Mouse (Mus musculus) lung, postnatal 36 days (tissue): ENCODE measurements around the gene March7.

Experiments
- DNase-seq: peaks from one replicate; pipeline ENCODE4 v3.0.0; 2022; ENCODE audit warnings: mixed read lengths

The March7 gene

DNA sequence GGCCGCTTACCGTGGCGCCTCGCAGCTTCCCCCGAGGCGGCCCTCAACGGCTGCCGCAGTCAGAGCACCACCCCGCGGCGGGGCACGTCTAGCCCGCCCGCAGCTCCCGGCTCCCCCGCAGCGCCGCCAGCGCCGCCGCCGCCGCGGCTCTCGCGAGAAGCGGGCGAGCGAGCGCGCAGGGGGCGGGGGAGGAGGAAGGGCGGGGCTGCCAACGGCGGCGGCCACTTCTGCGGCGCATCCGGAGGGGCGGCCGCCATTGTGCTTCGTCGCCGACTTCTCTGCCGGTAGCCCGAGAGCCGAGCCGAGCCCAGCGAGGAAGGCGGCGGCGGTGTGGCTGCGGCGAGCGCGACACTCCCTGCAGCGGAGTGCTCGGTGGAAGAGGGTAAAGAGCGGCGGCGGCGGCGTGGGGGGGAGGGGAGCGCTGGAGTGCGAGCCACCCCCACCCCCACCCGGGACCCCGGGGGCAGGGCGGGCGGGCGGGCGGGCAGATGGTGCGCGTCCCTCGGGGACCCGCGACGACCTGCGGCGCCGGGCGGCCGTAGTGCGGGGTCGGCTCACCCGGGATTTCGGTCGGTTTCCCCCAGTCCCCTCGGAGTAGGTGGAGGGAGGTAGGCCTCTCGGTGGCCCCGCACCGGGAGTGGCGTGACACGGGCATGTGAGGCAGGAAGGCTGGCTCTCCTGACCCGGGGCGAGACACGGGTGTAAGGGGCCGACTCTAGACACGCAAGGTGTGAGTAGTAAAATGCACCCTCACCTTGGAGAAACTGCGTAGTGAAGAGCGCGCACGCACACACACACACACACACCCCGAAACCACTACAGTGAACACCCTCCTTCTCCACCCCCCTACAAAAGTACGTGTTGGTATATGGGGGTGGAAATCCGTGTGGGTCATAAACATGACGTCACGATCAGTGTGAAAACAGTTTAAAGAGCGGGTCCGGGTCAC, at the start of gene March7, which contains the start of gene Baz2b:
Gene March7 (plus strand): TSS at position 185 of the 949 bp plus-strand sequence.
Gene Baz2b (minus strand): TSS at position 137 of the 949 bp plus-strand sequence.
- peak; percentile 82 for DNase-seq

- no peak for DNase-seq
Measured at GRCm38 (mm10) chr2:60163744-60164143, 45.9 kb upstream of the March7 start.

DNA sequence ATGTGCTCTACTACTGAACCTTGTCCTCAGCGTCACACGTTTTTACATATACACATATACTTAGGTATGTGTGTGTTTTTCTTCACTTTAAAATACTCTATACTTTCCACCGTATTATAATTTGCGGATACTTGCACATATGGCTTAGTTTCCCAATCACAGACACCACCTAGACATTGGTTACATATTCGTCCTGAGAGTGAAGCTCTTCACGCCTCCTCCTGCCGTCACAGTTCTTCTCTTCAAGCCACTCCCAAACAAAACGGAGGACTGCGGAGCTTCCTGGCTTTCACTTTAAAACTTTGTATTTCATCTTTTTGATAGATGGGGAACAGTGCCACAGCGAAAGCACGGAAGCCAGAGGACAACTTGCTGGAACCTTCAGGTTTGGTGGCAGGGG, 44.0 kb upstream of the March7 start:
- no peak for DNase-seq

DNA sequence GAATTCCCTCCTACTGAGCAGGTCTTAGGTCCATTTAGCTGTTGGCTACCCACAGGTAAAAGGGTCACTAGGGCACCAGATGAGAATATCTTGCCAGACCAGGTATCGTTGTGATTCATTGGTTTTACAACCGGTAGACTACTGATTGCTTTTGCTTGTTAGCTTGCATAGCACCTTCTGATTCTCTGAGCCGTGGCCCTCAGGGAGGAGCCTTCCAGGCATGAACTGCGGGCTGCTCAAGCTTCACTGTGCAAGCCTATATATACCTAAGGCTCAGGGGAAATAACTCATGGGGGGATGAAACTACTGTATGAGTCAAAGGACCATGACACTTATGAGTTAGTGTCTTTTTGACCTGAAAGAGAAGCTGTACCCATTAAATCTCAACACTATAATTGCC, 42.8 kb upstream of the March7 start:
- no peak for DNase-seq

GRCm38 (mm10) chr2:60171786-60172530, 37.7 kb upstream of the March7 start:
- peak; percentile 49 for DNase-seq

GRCm38 (mm10) chr2:60172531-60172914, 37.2 kb upstream of the March7 start:
- DNase-seq = peak; percentile 63

DNA sequence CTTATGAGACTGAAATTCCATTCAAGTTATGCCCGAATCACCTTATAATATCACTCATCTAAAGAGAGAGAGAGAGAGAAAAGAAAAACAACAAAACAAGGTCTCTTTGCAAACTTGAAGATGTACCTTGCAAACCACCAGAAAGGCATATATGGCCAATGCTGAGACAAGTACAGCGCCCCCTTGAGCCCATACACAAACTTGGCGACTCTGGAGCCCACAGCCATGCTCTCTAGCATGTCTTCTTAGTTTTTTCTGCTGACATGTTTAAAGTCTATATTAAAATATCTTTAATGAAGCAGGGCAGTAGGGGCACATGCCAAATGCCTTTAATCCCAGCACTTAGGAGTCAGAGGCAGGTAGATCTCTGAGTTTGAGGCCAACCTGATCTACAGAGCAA, 36.5 kb upstream of the March7 start:
- DNase-seq = no peak

DNA sequence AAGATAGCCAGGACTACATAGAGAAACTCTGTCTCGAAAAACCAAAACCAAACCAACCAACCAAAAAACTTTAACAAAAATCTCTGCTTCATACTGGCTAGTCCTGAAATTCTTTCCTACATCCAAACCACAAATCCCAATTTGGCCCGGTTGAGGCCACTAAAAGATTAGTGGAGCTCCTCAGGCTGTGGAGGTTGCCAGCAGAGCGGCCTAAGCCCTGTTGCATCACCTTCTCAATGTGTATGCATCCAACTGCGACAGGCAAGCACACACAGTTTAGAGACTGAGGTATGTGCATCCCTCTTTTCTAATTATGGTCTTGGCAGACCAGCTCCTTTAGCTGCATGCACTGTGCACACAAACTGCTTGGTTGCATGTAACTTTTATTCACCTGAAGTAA, 36.1 kb upstream of the March7 start:
- DNase-seq = no peak

GRCm38 (mm10) chr2:60175078-60175477, 34.6 kb upstream of the March7 start:
- DNase-seq = peak; percentile 31

- DNase-seq = peak; percentile 34
Measured at GRCm38 (mm10) chr2:60176087-60176486, 33.6 kb upstream of the March7 start.

GRCm38 (mm10) chr2:60177490-60177889, 32.2 kb upstream of the March7 start:
- DNase-seq = no peak

- DNase-seq = no peak
Measured at GRCm38 (mm10) chr2:60181696-60182095, 28.0 kb upstream of the March7 start.

GRCm38 (mm10) chr2:60196841-60197240, 12.8 kb upstream of the March7 start:
- no peak for DNase-seq

DNA sequence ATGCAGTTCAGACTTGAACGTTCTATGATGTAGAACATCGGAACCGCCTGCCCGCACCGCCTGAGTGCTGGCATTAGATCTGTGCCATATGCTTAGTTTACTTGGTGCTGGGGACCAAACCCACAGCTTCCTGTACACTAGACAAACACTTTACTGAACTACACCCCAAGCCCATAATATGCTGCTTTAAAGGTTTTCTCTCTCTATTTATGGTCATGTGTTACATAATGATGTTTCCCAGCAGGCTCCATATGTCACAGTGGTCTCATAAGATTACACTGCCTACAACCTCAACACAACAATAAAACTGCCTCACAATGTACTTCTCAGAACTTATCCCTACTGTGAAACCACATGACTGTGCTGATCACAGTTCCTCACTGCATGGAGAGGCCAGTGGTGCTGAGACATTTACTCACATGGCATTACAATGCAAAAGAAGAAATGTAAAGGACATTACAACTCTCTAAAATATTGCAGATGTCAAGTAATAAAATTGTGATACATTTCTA, 9.6 kb upstream of the March7 start:
- no peak for DNase-seq

GRCm38 (mm10) chr2:60200667-60201066, 9.0 kb upstream of the March7 start:
- peak; percentile 85 for DNase-seq

DNA sequence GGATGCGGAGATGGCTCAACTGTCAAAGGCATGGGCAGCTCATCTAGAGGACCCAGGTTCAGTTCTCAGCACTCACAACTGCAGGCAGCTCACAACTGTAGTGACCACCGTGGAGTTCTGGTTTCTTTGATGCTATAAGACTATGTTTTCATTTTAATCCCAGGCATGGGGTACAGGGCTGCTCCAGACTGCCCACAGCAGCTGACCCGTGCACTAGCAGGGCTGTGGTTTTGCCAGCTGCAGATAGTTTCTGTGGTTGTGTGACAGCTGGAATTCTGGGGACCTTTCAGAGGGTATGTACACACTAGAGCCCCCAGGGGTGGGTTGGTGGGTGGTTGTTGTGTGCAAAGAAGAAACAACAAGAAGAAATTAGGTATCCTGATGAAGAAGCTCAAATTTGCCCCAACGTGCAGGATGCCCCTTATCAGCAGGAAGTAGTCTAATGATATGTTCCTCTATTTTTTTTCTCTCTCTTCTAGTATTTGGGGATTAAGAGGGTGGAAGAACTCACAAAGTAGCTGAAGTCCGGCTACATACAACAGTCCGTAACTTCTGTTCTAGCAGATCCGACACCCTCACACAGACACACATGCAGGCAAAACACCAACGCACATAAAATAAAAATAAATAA, 6.7 kb upstream of the March7 start:
- no peak for DNase-seq

DNA sequence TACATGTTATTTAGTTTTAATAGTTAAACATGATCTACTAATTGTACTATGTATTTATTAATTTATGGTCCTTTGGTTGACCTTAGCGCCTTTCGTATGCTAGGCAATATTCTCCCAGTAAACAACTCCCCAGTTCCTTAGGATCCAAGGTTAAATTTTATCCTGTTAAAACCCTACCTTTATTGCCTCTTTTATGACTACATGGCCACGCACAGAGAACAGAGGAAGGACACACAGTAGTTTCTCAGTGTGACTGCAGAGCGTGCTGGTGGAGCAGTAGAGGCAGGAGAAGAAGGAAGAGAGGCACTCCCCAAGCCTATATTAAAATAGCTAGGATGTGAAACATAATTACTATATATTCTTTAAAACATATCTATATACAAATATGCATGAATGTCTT, 6.0 kb upstream of the March7 start:
- no peak for DNase-seq

DNA sequence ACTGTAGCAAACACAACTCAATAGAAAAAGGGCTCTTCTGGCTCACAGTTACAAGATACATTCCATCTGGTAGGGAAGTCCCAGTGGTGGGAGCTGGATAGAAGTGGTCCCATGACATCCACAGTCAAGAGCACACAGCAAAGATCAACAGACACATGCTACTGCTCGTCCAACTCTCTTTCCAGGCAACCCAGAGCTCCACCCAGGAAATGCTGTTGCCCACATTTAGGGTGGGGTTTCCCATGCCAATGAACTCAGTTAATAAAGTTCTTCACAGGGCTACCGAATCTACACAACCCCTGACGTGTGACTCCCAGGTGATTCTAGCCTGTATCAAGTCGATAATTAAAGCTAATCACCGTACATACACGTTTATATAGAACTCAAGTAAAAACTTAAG, 5.5 kb upstream of the March7 start:
- DNase-seq = no peak

- DNase-seq = no peak
Measured at GRCm38 (mm10) chr2:60205795-60206194, 3.9 kb upstream of the March7 start.

GRCm38 (mm10) chr2:60209122-60209611, 520 bp upstream of the March7 start:
- peak; percentile 51 for DNase-seq

DNA sequence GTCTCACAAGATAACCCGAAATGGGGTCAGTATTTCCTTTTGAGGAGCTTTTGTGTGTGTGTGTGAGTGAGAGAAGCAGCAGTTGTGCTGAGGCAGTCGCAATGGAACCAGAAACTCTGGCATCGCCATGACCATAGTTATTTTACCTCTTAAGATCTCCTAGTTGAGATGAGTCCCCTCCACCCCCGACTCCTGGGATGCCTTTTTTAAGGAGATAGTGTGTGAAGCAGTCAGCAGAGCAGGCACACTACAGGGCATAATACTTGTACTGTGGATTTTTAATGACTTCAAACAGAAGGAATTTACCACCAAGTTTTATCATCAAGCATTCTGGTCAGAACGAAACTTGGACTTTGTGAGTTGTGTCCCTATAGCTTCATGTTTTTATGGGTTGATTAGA, 1.1 kb downstream of the March7 start:
- DNase-seq = no peak

GRCm38 (mm10) chr2:60212488-60212887, 2.8 kb downstream of the March7 start:
- no peak for DNase-seq

- DNase-seq = no peak
Measured at GRCm38 (mm10) chr2:60214683-60215082, 5.0 kb downstream of the March7 start.
